Mouse (Mus musculus): ENCODE measurements around the gene Dock2. TPM values are rescaled to one million over a fixed set of nuclear protein-coding genes. Genes with fewer than 3 reads are reported as not detected.

The Dock2 gene
- polyA plus RNA-seq, 2 experiments: 1.6 to 2.6 TPM

DNA sequence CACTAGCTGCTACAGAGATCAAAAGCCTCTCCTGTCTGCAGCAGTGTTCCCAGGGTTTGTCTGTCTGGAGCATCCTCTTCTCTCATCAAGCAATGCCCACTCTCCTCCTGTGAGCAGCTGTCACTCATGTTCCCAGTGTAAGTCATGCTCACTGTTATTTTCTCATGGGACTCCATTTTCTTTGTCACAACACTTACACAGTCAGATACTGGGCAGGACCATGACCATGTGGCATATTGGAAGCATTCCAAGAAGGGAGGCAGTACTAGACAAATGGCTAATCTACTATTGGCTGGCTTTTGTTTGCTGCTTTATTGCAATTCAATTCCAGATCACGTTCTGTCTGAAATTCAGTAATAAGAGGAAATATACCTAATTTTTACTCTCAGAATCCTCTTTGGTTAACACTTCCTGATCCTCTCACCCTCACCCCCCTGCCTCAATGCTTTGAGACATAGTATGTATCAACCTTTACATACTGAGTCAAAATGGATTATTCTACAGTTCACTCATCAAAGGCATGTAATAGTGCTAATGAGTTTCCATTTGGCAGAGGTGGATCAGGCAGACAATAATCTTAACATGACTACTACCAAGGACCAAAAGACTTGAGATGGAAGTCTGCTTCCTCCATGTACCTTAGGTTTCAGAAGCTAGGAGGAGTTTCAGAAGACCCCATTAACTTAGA, 398.5 kb downstream of the Dock2 start:
- no peak for ATAC-seq (ENCODE audit: low FRiP score, low read depth)
- Histone ChIP-seq H3K9ac (ENCODE audit: low read depth, low read length, severe bottlenecking) (no peak overlapping the region), H3K9me3 (ENCODE audit: control insufficient read depth, low read length) (no peaks in the 10 kb centered on the region), H3K4me3 (replicated peaks; ENCODE audit: low read length) (no peak overlapping the region), H3K4me1 (ENCODE audit: control insufficient read depth, insufficient read depth, low read length) (no peaks in the 10 kb centered on the region), H3K27ac (replicated peaks; ENCODE audit: low read depth, low read length) (no peak overlapping the region), H3K27me3 (ENCODE audit: control insufficient read depth, insufficient read depth, low read length) (no peaks in the 10 kb centered on the region), H3K36me3 (ENCODE audit: control insufficient read depth, insufficient read depth, low read length) (no peaks in the 10 kb centered on the region), H3K4me2 (replicated peaks; ENCODE audit: low read depth, low read length, severe bottlenecking) (no peak overlapping the region)
- no peak for TF ChIP-seq POLR2A (IDR thresholded peaks at IDR 0.05; ENCODE audit: borderline replicate concordance, extremely low read depth, insufficient read depth, insufficient read length)
- no peak for DNase-seq (ENCODE audit: low spot score)
- WGBS: 61% methylated on average over 1 of the region's 1 CpGs

DNA sequence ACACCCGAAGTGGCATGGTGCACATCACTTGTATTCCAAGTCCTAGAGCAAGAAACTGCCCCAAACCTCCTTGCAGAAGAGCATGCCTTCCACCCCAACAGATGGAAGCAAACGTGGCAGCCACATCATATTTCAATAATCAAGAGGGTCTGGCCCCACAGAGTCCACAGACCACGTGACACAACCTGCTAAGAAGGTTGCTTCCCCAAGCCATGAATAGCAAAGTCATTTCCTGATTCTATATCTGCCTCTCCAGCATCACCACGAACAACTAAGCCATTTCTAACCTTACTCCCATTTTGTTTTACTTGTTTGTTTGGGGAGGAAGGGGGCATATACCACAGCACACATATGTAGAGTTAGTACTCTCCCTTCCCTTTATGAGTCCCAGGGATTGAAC, 399.5 kb downstream of the Dock2 start:
- no peak overlapping the region for H3K4me3 ChIP-seq (replicated peaks; ENCODE audit: low read length)
- H3K9ac ChIP-seq (ENCODE audit: low read depth, low read length, severe bottlenecking): no peak overlapping the region
- H3K36me3 ChIP-seq (ENCODE audit: control insufficient read depth, insufficient read depth, low read length): no peaks in the 10 kb centered on the region
- H3K4me1 ChIP-seq (ENCODE audit: control insufficient read depth, insufficient read depth, low read length): no peaks in the 10 kb centered on the region
- no peak for TF ChIP-seq POLR2A (IDR thresholded peaks at IDR 0.05; ENCODE audit: borderline replicate concordance, extremely low read depth, insufficient read depth, insufficient read length)
- no peaks in the 10 kb centered on the region for H3K27me3 ChIP-seq (ENCODE audit: control insufficient read depth, insufficient read depth, low read length)
- ATAC-seq (ENCODE audit: low FRiP score, low read depth) (no peak), DNase-seq (ENCODE audit: low spot score) (no peak)
- H3K27ac ChIP-seq (replicated peaks; ENCODE audit: low read depth, low read length): no peak overlapping the region
- H3K4me2 ChIP-seq (replicated peaks; ENCODE audit: low read depth, low read length, severe bottlenecking): no peak overlapping the region
- H3K9me3 ChIP-seq (ENCODE audit: control insufficient read depth, low read length): no peaks in the 10 kb centered on the region
- 74% methylated on average over 4 of the region's 4 CpGs for WGBS

DNA sequence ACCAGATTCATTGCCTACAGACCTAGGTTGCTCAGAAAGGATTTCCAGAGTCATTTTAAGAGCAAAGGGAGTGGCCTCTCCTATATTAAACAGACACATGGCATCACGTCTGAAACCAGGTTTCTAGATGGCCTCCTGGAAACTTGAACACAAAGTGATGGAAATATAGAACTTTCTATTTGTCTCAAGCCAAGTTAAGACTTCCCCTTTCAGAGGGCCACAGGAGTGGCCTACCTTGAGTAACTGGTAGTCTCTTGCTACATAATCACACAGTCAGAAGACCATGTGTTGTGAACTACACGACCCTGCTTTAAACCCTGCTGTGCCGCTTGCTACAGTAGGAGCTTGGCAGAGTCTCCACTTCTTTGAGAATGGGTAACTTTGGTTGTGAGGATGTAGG, 400.2 kb downstream of the Dock2 start:
- no peak overlapping the region for H3K27ac ChIP-seq (replicated peaks; ENCODE audit: low read depth, low read length)
- DNase-seq (ENCODE audit: low spot score) (no peak), ATAC-seq (ENCODE audit: low FRiP score, low read depth) (no peak)
- H3K9me3 ChIP-seq (ENCODE audit: control insufficient read depth, low read length): no peaks in the 10 kb centered on the region
- H3K4me1 ChIP-seq (ENCODE audit: control insufficient read depth, insufficient read depth, low read length): no peaks in the 10 kb centered on the region
- no peak overlapping the region for H3K4me2 ChIP-seq (replicated peaks; ENCODE audit: low read depth, low read length, severe bottlenecking)
- H3K27me3 ChIP-seq (ENCODE audit: control insufficient read depth, insufficient read depth, low read length): no peaks in the 10 kb centered on the region
- WGBS: 69% methylated on average over 3 of the region's 3 CpGs
- no peak overlapping the region for H3K4me3 ChIP-seq (replicated peaks; ENCODE audit: low read length)
- H3K36me3 ChIP-seq (ENCODE audit: control insufficient read depth, insufficient read depth, low read length): no peaks in the 10 kb centered on the region
- no peak overlapping the region for H3K9ac ChIP-seq (ENCODE audit: low read depth, low read length, severe bottlenecking)
- TF ChIP-seq POLR2A (IDR thresholded peaks at IDR 0.05; ENCODE audit: borderline replicate concordance, extremely low read depth, insufficient read depth, insufficient read length): no peak

GRCm38 (mm10) chr11:34377649-34378048, 406.0 kb downstream of the Dock2 start:
- ATAC-seq (ENCODE audit: low FRiP score, low read depth): no peak
- Histone ChIP-seq H3K4me2 (replicated peaks; ENCODE audit: low read depth, low read length, severe bottlenecking) (no peak overlapping the region), H3K36me3 (ENCODE audit: control insufficient read depth, insufficient read depth, low read length) (no peaks in the 10 kb centered on the region), H3K4me3 (replicated peaks; ENCODE audit: low read length) (no peak overlapping the region), H3K9ac (ENCODE audit: low read depth, low read length, severe bottlenecking) (no peak overlapping the region), H3K27ac (replicated peaks; ENCODE audit: low read depth, low read length) (no peak overlapping the region), H3K4me1 (ENCODE audit: control insufficient read depth, insufficient read depth, low read length) (no peaks in the 10 kb centered on the region), H3K27me3 (ENCODE audit: control insufficient read depth, insufficient read depth, low read length) (no peaks in the 10 kb centered on the region), H3K9me3 (ENCODE audit: control insufficient read depth, low read length) (no peaks in the 10 kb centered on the region)
- 37% methylated on average over 6 of the region's 6 CpGs for WGBS
- TF ChIP-seq POLR2A (IDR thresholded peaks at IDR 0.05; ENCODE audit: borderline replicate concordance, extremely low read depth, insufficient read depth, insufficient read length): no peak
- no peak for DNase-seq (ENCODE audit: low spot score)

DNA sequence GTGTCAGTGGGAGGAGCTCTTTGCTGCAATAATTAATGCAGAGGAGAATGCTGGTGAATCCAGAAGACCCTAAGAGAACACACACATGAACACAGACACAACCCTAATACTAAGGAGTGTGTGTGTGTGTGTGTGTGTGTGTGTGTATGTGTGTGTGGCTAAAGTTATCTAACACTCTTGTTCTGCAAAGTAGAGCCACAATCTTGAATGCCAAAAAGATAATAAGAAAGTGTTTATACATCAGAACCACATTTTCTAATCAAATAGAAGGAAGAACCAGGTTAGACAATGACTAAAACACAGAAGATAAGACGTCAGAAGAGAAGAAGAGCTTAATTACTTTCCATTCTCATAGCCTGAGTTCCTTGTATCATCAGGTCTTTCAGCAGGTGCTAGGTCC, 408.1 kb downstream of the Dock2 start:
- no peak overlapping the region for H3K9ac ChIP-seq (ENCODE audit: low read depth, low read length, severe bottlenecking)
- no peaks in the 10 kb centered on the region for H3K9me3 ChIP-seq (ENCODE audit: control insufficient read depth, low read length)
- ATAC-seq (ENCODE audit: low FRiP score, low read depth): no peak
- TF ChIP-seq POLR2A (IDR thresholded peaks at IDR 0.05; ENCODE audit: borderline replicate concordance, extremely low read depth, insufficient read depth, insufficient read length): no peak
- H3K4me3 ChIP-seq (replicated peaks; ENCODE audit: low read length): no peak overlapping the region
- H3K27ac ChIP-seq (replicated peaks; ENCODE audit: low read depth, low read length): no peak overlapping the region
- DNase-seq (ENCODE audit: low spot score): no peak
- 85% methylated on average over 1 of the region's 1 CpGs for WGBS
- no peak overlapping the region for H3K4me2 ChIP-seq (replicated peaks; ENCODE audit: low read depth, low read length, severe bottlenecking)
- H3K36me3 ChIP-seq (ENCODE audit: control insufficient read depth, insufficient read depth, low read length): no peaks in the 10 kb centered on the region
- H3K4me1 ChIP-seq (ENCODE audit: control insufficient read depth, insufficient read depth, low read length): no peaks in the 10 kb centered on the region
- H3K27me3 ChIP-seq (ENCODE audit: control insufficient read depth, insufficient read depth, low read length): no peaks in the 10 kb centered on the region
